Mouse (Mus musculus): ENCODE results near the gene Lats2. TPM values are rescaled to one million over a fixed set of nuclear protein-coding genes. Genes with fewer than 3 reads are reported as not detected.

Lats2 gene
- total and polyA plus RNA-seq, 3 experiments: 1.1 to 4.0 (median 1.5) TPM

DNA sequence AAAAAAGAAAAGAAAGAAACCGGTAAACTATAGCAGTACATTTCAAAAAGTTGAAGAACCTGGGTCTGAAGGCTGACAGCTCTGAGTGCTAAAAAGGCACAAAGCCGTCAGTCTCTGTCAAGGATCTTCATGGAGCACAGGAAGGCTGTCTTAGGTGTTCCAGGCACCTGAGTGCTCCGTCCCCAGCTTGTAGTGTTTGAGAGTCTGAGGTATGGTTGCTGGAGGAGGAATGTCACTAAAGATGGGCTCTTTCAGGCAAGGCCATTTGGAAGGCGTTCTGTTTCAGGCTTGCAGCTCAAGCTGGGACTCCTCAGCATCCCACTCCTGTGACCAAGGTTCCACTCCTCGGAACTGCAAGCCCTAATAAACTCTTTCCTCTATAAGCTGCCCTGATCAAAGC lies 70.7 kb downstream of the Lats2 start:
- in situ Hi-C loops (cut with MboI; ENCODE audit: low pct_ligation_motif_present, low pct_unique_long_range_greater_than_20kb, low sequenced_read_pairs): no loop called here
- dilution Hi-C loops (cut with MboI; ENCODE audit: extremely low pct_ligation_motif_present, extremely low pct_unique_long_range_greater_than_20kb, low sequenced_read_pairs): no loop called here
- H3K27me3 ChIP-seq (replicated peaks): peaks cover 2% of the 10 kb centered on the region
- H3K9me3 ChIP-seq (replicated peaks; ENCODE audit: low read length): no peaks in the 10 kb centered on the region
- H3K4me3 ChIP-seq (replicated peaks in 1 of 3; ENCODE audit: low read depth in 2 of 3, low read length in 2 of 3, poor library complexity in 1 of 3): no peak overlapping the region
- H3K36me3 ChIP-seq (replicated peaks in 1 of 2; ENCODE audit: control insufficient read depth in 1 of 2, insufficient read depth in 1 of 2, low read length in 1 of 2): no peaks in the 10 kb centered on the region
- H3K9ac ChIP-seq (ENCODE audit: insufficient read depth, low read depth): no peak overlapping the region
- no peak for DNase-seq (ENCODE audit: extremely low read depth)
- no peak for TF ChIP-seq PAX5 (IDR thresholded peaks at IDR 0.05; ENCODE audit: low read length)
- no peak for TF ChIP-seq ETS1 (conservative IDR thresholded peaks at IDR 0.05; ENCODE audit: low read depth, low read length)
- TF ChIP-seq ZC3H11A (IDR thresholded peaks at IDR 0.05; ENCODE audit: low read depth, low read length): no peak
- TF ChIP-seq SIN3A (IDR thresholded peaks at IDR 0.05; ENCODE audit: low read length): no peak
- no peak for TF ChIP-seq CTCF (conservative IDR thresholded peaks at IDR 0.05 in 1 of 2, IDR thresholded peaks at IDR 0.05 in 1 of 2; ENCODE audit: low read depth in 2 of 2, low read length in 2 of 2)
- no peak for TF ChIP-seq MXI1 (IDR thresholded peaks at IDR 0.05; ENCODE audit: low read depth, low read length)
- no peak for TF ChIP-seq NELFE (IDR thresholded peaks at IDR 0.05; ENCODE audit: low read depth, low read length)
- TF ChIP-seq USF1 (IDR thresholded peaks at IDR 0.05; ENCODE audit: low read depth, low read length): no peak
- no peak for TF ChIP-seq TBP (conservative IDR thresholded peaks at IDR 0.05; ENCODE audit: low read depth, low read length)
- no peaks in the 10 kb centered on the region for H3K79me2 ChIP-seq (replicated peaks; ENCODE audit: control insufficient read depth, extremely low read depth, insufficient read depth, poor library complexity, severe bottlenecking)
- no peak overlapping the region for H3K27ac ChIP-seq (ENCODE audit: insufficient read depth, low read depth)
- peaks cover 0 to 4% of the 10 kb centered on the region in 2 experiments; a peak in 1 of 4 replicates for H3K4me1 ChIP-seq (ENCODE audit: control insufficient read depth in 1 of 2, insufficient read depth in 2 of 2)
- H3K4me2 ChIP-seq (ENCODE audit: insufficient read depth, low read depth, poor library complexity, severe bottlenecking): no peak overlapping the region

DNA sequence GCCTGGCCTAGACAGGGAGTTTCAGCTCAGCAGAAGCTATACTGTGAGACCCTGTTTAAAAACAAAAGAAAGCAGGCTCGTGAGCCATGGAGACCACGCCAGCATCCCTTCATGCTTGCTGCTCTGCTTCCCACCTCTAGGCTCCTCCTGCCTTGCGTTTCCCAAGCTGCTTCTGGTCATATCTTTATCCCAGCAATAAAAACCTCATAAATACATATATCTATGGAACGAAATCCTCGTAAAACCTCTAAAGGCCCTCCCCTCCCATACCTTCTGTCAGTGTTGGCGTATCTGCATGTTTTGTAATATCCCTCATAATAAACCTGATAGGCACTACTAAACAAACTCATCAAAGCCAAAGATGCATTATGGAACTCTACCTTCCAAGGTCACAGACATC lies 71.5 kb downstream of the Lats2 start:
- in situ Hi-C loops (cut with MboI; ENCODE audit: low pct_ligation_motif_present, low pct_unique_long_range_greater_than_20kb, low sequenced_read_pairs): no loop called here
- H3K4me1 ChIP-seq (ENCODE audit: control insufficient read depth in 1 of 2, insufficient read depth in 2 of 2): peaks cover 0 to 4% of the 10 kb centered on the region in 2 experiments; a peak in 1 of 4 replicates
- no peak overlapping the region for H3K4me2 ChIP-seq (ENCODE audit: insufficient read depth, low read depth, poor library complexity, severe bottlenecking)
- H3K9ac ChIP-seq (ENCODE audit: insufficient read depth, low read depth): no peak overlapping the region
- H3K79me2 ChIP-seq (replicated peaks; ENCODE audit: control insufficient read depth, extremely low read depth, insufficient read depth, poor library complexity, severe bottlenecking): no peaks in the 10 kb centered on the region
- DNase-seq (ENCODE audit: extremely low read depth): no peak
- no peak overlapping the region for H3K27ac ChIP-seq (ENCODE audit: insufficient read depth, low read depth)
- dilution Hi-C loops (cut with MboI; ENCODE audit: extremely low pct_ligation_motif_present, extremely low pct_unique_long_range_greater_than_20kb, low sequenced_read_pairs): no loop called here
- peaks cover 2% of the 10 kb centered on the region for H3K27me3 ChIP-seq (replicated peaks)
- H3K4me3 ChIP-seq (replicated peaks in 1 of 3; ENCODE audit: low read depth in 2 of 3, low read length in 2 of 3, poor library complexity in 1 of 3): no peak overlapping the region
- no peaks in the 10 kb centered on the region for H3K36me3 ChIP-seq (replicated peaks in 1 of 2; ENCODE audit: control insufficient read depth in 1 of 2, insufficient read depth in 1 of 2, low read length in 1 of 2)
- TF ChIP-seq TCF12 (IDR thresholded peaks at IDR 0.05; ENCODE audit: low read depth, low read length) (no peak), MAX (IDR thresholded peaks at IDR 0.05; ENCODE audit: low read length) (no peak), SMC3 (IDR thresholded peaks at IDR 0.05; ENCODE audit: low read depth, low read length) (no peak), PAX5 (IDR thresholded peaks at IDR 0.05; ENCODE audit: low read length) (no peak), ZKSCAN1 (IDR thresholded peaks at IDR 0.05; ENCODE audit: borderline replicate concordance, low read depth, low read length) (no peak), MEF2A (IDR thresholded peaks at IDR 0.05; ENCODE audit: borderline replicate concordance, low read depth, low read length) (no peak), ETS1 (conservative IDR thresholded peaks at IDR 0.05; ENCODE audit: low read depth, low read length) (no peak), CHD2 (IDR thresholded peaks at IDR 0.05; ENCODE audit: low read length) (no peak), MAFK (IDR thresholded peaks at IDR 0.05; ENCODE audit: insufficient replicate concordance, low read length) (no peak), POLR2A (IDR thresholded peaks at IDR 0.05; ENCODE audit: low read depth, low read length) (no peak), KAT2A (IDR thresholded peaks at IDR 0.05; ENCODE audit: insufficient replicate concordance, low read length) (no peak), CTCF (conservative IDR thresholded peaks at IDR 0.05 in 1 of 2, IDR thresholded peaks at IDR 0.05 in 1 of 2; ENCODE audit: low read depth in 2 of 2, low read length in 2 of 2) (no peak), SIN3A (IDR thresholded peaks at IDR 0.05; ENCODE audit: low read length) (no peak), RCOR1 (conservative IDR thresholded peaks at IDR 0.05; ENCODE audit: low read depth, low read length) (no peak), UBTF (IDR thresholded peaks at IDR 0.05; ENCODE audit: low read depth, low read length) (no peak), MAZ (IDR thresholded peaks at IDR 0.05; ENCODE audit: low read depth, low read length) (no peak), BHLHE40 (IDR thresholded peaks at IDR 0.05; ENCODE audit: low read depth, low read length) (no peak)
- H3K9me3 ChIP-seq (replicated peaks; ENCODE audit: low read length): no peaks in the 10 kb centered on the region

Data from CH12.LX (cell line).